Mouse (Mus musculus) kidney, adult 2 months (tissue): ENCODE measurements at regions not wholly inside any gene's neighbourhood (a gene's known extent, or its start where the extent isn't known, plus 50 kb on each side); places are given as distances from the start of the nearest gene placed in this dataset.

Experiments used
- DNase-seq: peaks from one replicate; pipeline ENCODE4 v3.0.0; 2021
- H3K27ac ChIP-seq: fragments of 200-500 bp; 2 replicates; pipeline ENCODE4 v1.5.1; 2012; ENCODE audit warnings: low read depth, low read length, control low read depth, inconsistent platforms; ENCODE audit not compliant: insufficient read depth
- H3K27me3 ChIP-seq: fragments of 200-500 bp; replicated peaks from 2 replicates; pipeline ENCODE4 v1.6.1; 2012; ENCODE audit warnings: mild to moderate bottlenecking, moderate library complexity, low read length, inconsistent platforms; ENCODE audit not compliant: control insufficient read depth, insufficient read depth
- H3K36me3 ChIP-seq: fragments of 200-500 bp; 2 replicates; pipeline ENCODE4 v1.6.1; 2012; ENCODE audit warnings: mild to moderate bottlenecking, moderate library complexity, low read length, inconsistent platforms; ENCODE audit not compliant: control insufficient read depth, insufficient read depth
- H3K4me1 ChIP-seq: fragments of 200-500 bp; 2 replicates; pipeline ENCODE4 v1.6.1; 2011; ENCODE audit warnings: low read length; ENCODE audit not compliant: control insufficient read depth, insufficient read depth
- H3K4me3 ChIP-seq: fragments of 200-500 bp; 2 replicates; pipeline ENCODE4 v1.5.1; 2011; ENCODE audit warnings: mild to moderate bottlenecking, low read depth, low read length, control low read depth; ENCODE audit not compliant: insufficient read depth
- CTCF ChIP-seq: fragments of 200-500 bp; conservative IDR thresholded peaks from 2 replicates; pipeline ENCODE4 v1.5.1; 2011; ENCODE audit warnings: low read depth, mild to moderate bottlenecking, control low read depth, low read length, moderate library complexity, mixed read lengths; ENCODE audit not compliant: insufficient read depth, insufficient read length
- POLR2A ChIP-seq: fragments of 200-500 bp; IDR thresholded peaks from one replicate; pipeline ENCODE4 v1.6.1; 2011; ENCODE audit warnings: low read depth, low read length, control low read depth
- WGBS: fragments of 180-500 bp; shearing (Covaris S2); methylation state at CpG from one replicate; pipeline ENCODE4 v1.1.7; 2018; 5-methylcytosine and 5-hydroxymethylcytosine counted together

- WGBS = 30% methylated on average over 7 of the region's 7 CpGs
- Histone ChIP-seq H3K27me3 (no peaks in the 10 kb centered on the region), H3K4me3 (no peak overlapping the region), H3K4me1 (no peaks in the 10 kb centered on the region), H3K27ac (no peak overlapping the region), H3K36me3 (no peaks in the 10 kb centered on the region)
- TF ChIP-seq CTCF (no peak), POLR2A (no peak)
- no peak for DNase-seq
Observed at GRCm38 (mm10) chr12:109518413-109519021, 65.9 kb downstream of the Dlk1 start.

DNA sequence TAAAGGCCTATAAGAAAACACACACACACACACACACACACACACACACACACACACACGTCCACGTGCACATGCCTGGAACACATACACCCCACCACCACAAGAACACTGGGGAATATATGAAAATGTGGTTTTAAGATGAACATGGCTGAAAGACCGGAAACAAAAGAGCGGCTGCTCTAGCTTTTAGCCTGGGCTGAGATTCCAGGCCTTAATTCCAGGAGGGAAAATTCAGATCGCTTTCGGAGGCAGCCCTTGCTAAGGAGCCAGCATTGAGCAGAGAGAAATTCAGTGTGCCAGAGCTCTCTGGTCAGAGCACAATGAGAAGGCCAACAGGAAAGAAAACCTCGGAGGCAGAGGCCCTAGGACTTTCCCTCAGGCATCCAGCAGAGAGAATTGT lies 65.1 kb downstream of the Dlk1 start:
- no peaks in the 10 kb centered on the region for H3K4me1 ChIP-seq
- 81% methylated on average over 7 of the region's 7 CpGs for WGBS
- no peak for TF ChIP-seq POLR2A
- no peak for TF ChIP-seq CTCF
- no peaks in the 10 kb centered on the region for H3K27me3 ChIP-seq
- no peak overlapping the region for H3K4me3 ChIP-seq
- H3K36me3 ChIP-seq = no peaks in the 10 kb centered on the region
- DNase-seq = no peak
- no peak overlapping the region for H3K27ac ChIP-seq

DNA sequence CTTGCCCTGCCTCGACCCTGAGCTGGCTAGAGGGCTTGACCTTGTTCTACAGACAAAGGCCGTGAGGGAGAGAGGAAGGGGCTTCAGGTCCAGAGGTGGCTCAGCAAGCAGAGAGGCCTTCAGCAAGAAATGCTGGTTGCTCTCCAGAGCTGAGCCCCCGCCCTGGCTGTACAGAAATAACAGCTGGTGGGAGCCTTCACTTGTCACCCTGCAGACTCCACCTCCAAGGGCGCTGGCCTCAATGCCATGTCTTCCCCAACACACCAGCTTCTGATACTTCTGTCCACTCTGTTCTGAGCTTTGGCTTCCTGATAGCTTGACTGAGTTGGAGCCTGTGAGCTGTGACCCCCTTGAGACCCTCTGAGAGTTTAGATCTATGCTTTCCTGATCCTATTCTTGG lies 64.3 kb downstream of the Dlk1 start:
- H3K36me3 ChIP-seq = no peaks in the 10 kb centered on the region
- no peaks in the 10 kb centered on the region for H3K4me1 ChIP-seq
- H3K27me3 ChIP-seq = no peaks in the 10 kb centered on the region
- H3K4me3 ChIP-seq = no peak overlapping the region
- no peak for TF ChIP-seq CTCF
- 79% methylated on average over 4 of the region's 4 CpGs for WGBS
- no peak for DNase-seq
- no peak overlapping the region for H3K27ac ChIP-seq

- no peak for TF ChIP-seq POLR2A
- WGBS = 88% methylated on average over 9 of the region's 9 CpGs
- H3K4me1 ChIP-seq = no peaks in the 10 kb centered on the region
- H3K4me3 ChIP-seq = no peak overlapping the region
- DNase-seq = no peak
- no peak overlapping the region for H3K27ac ChIP-seq
- H3K36me3 ChIP-seq = no peaks in the 10 kb centered on the region
- no peaks in the 10 kb centered on the region for H3K27me3 ChIP-seq
Observed at GRCm38 (mm10) chr12:109514292-109514818, 61.7 kb downstream of the Dlk1 start.
